Mouse (Mus musculus): Measurements from ENCODE around the gene Galnt14.

Gene Galnt14

GRCm38 (mm10) chr17:73568204-73568603, 142.0 kb downstream of the Galnt14 start:
- DNase-seq = no peak

GRCm38 (mm10) chr17:73561149-73561548, 149.1 kb downstream of the Galnt14 start:
- DNase-seq = no peak

- DNase-seq = no peak
Measured at GRCm38 (mm10) chr17:73560208-73560784, 150.0 kb downstream of the Galnt14 start.

GRCm38 (mm10) chr17:73559498-73559897, 150.8 kb downstream of the Galnt14 start:
- no peak for DNase-seq

- DNase-seq = no peak
Measured at GRCm38 (mm10) chr17:73557101-73557500, 153.2 kb downstream of the Galnt14 start.

GRCm38 (mm10) chr17:73556436-73556835, 153.8 kb downstream of the Galnt14 start:
- DNase-seq = no peak

- DNase-seq = no peak
Measured at GRCm38 (mm10) chr17:73554668-73555067, 155.6 kb downstream of the Galnt14 start.

- peak; percentile 13 to 21 for DNase-seq
Measured at GRCm38 (mm10) chr17:73548783-73549566, 161.3 kb downstream of the Galnt14 start.

GRCm38 (mm10) chr17:73548119-73548518, 162.1 kb downstream of the Galnt14 start:
- DNase-seq = peak; percentile 53 to 65

GRCm38 (mm10) chr17:73547483-73547882, 162.8 kb downstream of the Galnt14 start:
- no peak for DNase-seq

- no peak for DNase-seq
Measured at GRCm38 (mm10) chr17:73541911-73542310, 168.3 kb downstream of the Galnt14 start.

GRCm38 (mm10) chr17:73541233-73541570, 169.1 kb downstream of the Galnt14 start:
- DNase-seq = no peak

GRCm38 (mm10) chr17:73540409-73541232, 169.6 kb downstream of the Galnt14 start:
- no peak for DNase-seq

GRCm38 (mm10) chr17:73531896-73532295, 178.4 kb downstream of the Galnt14 start:
- DNase-seq = no peak

- DNase-seq = no peak
Measured at GRCm38 (mm10) chr17:73522169-73522568, 188.1 kb downstream of the Galnt14 start.

GRCm38 (mm10) chr17:73519350-73519749, 190.9 kb downstream of the Galnt14 start:
- no peak for DNase-seq

- no peak for DNase-seq
Measured at GRCm38 (mm10) chr17:73518359-73518758, 191.9 kb downstream of the Galnt14 start.

- DNase-seq = no peak
Measured at GRCm38 (mm10) chr17:73515506-73515905, 194.7 kb downstream of the Galnt14 start.

- DNase-seq = no peak
Measured at GRCm38 (mm10) chr17:73514862-73515261, 195.4 kb downstream of the Galnt14 start.

- no peak for DNase-seq
Measured at GRCm38 (mm10) chr17:73514258-73514657, 196.0 kb downstream of the Galnt14 start.

- no peak for DNase-seq
Measured at GRCm38 (mm10) chr17:73512844-73513243, 197.4 kb downstream of the Galnt14 start.

GRCm38 (mm10) chr17:73507804-73508535, 202.3 kb downstream of the Galnt14 start:
- DNase-seq = peak in 1 of 2 experiments; percentile 12

GRCm38 (mm10) chr17:73504111-73504510, 206.1 kb downstream of the Galnt14 start:
- peak; percentile 69 to 71 for DNase-seq

Measured in cerebellum, postnatal 10 days (tissue).